Mouse (Mus musculus): ENCODE measurements at regions not wholly inside any gene's neighbourhood (a gene's known extent, or its start where the extent isn't known, plus 50 kb on each side); places are given as distances from the start of the nearest gene placed in this dataset.

GRCm38 (mm10) chr3:38221834-38222215, 262.8 kb downstream of the Ankrd50 start:
- DNase-seq (ENCODE audit: low read depth, low spot score) = no peak

- peak; percentile 49 for DNase-seq (ENCODE audit: low read depth, low spot score)
These were observed 263.5 kb downstream of the Ankrd50 start for GRCm38 (mm10) chr3:38220934-38221833.

- DNase-seq (ENCODE audit: low read depth, low spot score) = no peak
These were observed 275.6 kb downstream of the Ankrd50 start for GRCm38 (mm10) chr3:38209081-38209480.

- DNase-seq (ENCODE audit: low read depth, low spot score) = no peak
These were observed 276.8 kb downstream of the Ankrd50 start for GRCm38 (mm10) chr3:38207867-38208266.

GRCm38 (mm10) chr3:38201861-38202656, 282.6 kb downstream of the Ankrd50 start:
- DNase-seq (ENCODE audit: low read depth, low spot score) = peak; percentile 33

GRCm38 (mm10) chr3:38194001-38194400, 290.6 kb downstream of the Ankrd50 start:
- DNase-seq (ENCODE audit: low read depth, low spot score) = no peak

GRCm38 (mm10) chr3:38187406-38187896, 297.2 kb downstream of the Ankrd50 start:
- no peak for DNase-seq (ENCODE audit: low read depth, low spot score)

- no peak for DNase-seq (ENCODE audit: low read depth, low spot score)
These were observed 298.1 kb downstream of the Ankrd50 start for GRCm38 (mm10) chr3:38186503-38186902.

- no peak for DNase-seq (ENCODE audit: low read depth, low spot score)
These were observed 306.3 kb downstream of the Ankrd50 start for GRCm38 (mm10) chr3:38178295-38178694.

- DNase-seq (ENCODE audit: low read depth, low spot score) = no peak
These were observed 308.7 kb downstream of the Ankrd50 start for GRCm38 (mm10) chr3:38175946-38176345.

GRCm38 (mm10) chr3:38174735-38175280, 309.8 kb downstream of the Ankrd50 start:
- DNase-seq (ENCODE audit: low read depth, low spot score) = no peak

- no peak for DNase-seq (ENCODE audit: low read depth, low spot score)
These were observed 332.2 kb downstream of the Ankrd50 start for GRCm38 (mm10) chr3:38152408-38152807.

- no peak for DNase-seq (ENCODE audit: low read depth, low spot score)
These were observed 332.8 kb downstream of the Ankrd50 start for GRCm38 (mm10) chr3:38151821-38152220.

GRCm38 (mm10) chr3:38146663-38147062, 338.0 kb downstream of the Ankrd50 start:
- DNase-seq (ENCODE audit: low read depth, low spot score) = no peak

GRCm38 (mm10) chr3:38145444-38145843, 339.2 kb downstream of the Ankrd50 start:
- DNase-seq (ENCODE audit: low read depth, low spot score) = no peak

GRCm38 (mm10) chr3:38144650-38145049, 340.0 kb downstream of the Ankrd50 start:
- no peak for DNase-seq (ENCODE audit: low read depth, low spot score)

- DNase-seq (ENCODE audit: low read depth, low spot score) = peak; percentile 3
These were observed 341.3 kb downstream of the Ankrd50 start for GRCm38 (mm10) chr3:38143147-38143883.

- no peak for DNase-seq (ENCODE audit: low read depth, low spot score)
These were observed 345.3 kb downstream of the Ankrd50 start for GRCm38 (mm10) chr3:38139387-38139786.

GRCm38 (mm10) chr3:38138014-38138413, 346.6 kb downstream of the Ankrd50 start:
- DNase-seq (ENCODE audit: low read depth, low spot score) = no peak

GRCm38 (mm10) chr3:38135808-38136214, 348.8 kb downstream of the Ankrd50 start:
- no peak for DNase-seq (ENCODE audit: low read depth, low spot score)

- DNase-seq (ENCODE audit: low read depth, low spot score) = no peak
These were observed 350.2 kb downstream of the Ankrd50 start for GRCm38 (mm10) chr3:38134425-38134824.
